Mouse (Mus musculus) megakaryocyte, embryonic 14.5 days (primary cell): ENCODE results near the gene Lhx9.

ENCODE experiments used
- FLI1 ChIP-seq: IDR thresholded peaks from 2 replicates; pipeline ENCODE4 v1.6.1; 2012; ENCODE audit warnings: low read length, inconsistent platforms, mixed read lengths
- GATA1 ChIP-seq: IDR thresholded peaks from 3 replicates; pipeline ENCODE4 v1.6.1; 2012; ENCODE audit warnings: mixed read lengths, low read length, inconsistent platforms, borderline replicate concordance

DNA sequence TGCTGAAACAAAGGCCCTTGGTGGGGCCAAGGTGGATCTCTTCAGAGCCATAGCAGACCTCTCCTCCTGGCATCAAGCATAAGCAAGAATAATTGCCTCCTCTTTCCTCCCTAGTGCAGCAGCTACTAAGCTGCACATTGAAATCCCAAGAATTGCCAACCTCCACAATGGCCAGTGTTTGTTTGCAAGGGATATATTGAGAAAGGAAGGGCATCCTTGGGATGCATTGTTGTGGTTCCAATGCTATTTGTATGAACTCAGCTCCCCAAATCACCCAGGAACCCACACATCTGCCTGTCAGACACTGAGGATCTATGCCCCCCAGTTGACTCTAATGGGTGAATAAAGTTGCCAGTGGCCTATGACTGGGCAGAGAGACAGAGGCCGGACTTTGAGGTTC, 2.4 kb upstream of the Lhx9 start:
- no peak for TF ChIP-seq GATA1
- no peak for TF ChIP-seq FLI1
